Comparison of ENCODE assay signal across 8 mouse cellular contexts in genomic region chr7:28809401-28810089, GRCm38 (mm10). TPM values are rescaled to one million over a fixed set of nuclear protein-coding genes. Genes with fewer than 3 reads are reported as not detected.
DNase-seq lines count a peak whose midpoint lies in the region; ATAC-seq and TF ChIP-seq lines count a peak whose summit lies in the region.

No protein-coding gene starts in this region.

- ATAC-seq in forebrain, embryonic 15.5 days (replicated peaks), result no peak; the same call in none of the 2 replicates
- peak; percentile 12 for ATAC-seq in hindbrain, postnatal 0 days
- peak; percentile 14; the same call in 1 of the 2 replicates for ATAC-seq in limb, embryonic 11.5 days (ENCODE audit: insufficient number of reproducible peaks, low FRiP score, low TSS enrichment, low read depth)
- no peak for ATAC-seq in stomach, embryonic 15.5 days (ENCODE audit: insufficient read depth, low FRiP score, low read depth)

- H3K36me3 ChIP-seq in forebrain, embryonic 15.5 days, result peaks cover 22% of the 10 kb centered on the region
- H3K36me3 ChIP-seq in hindbrain, postnatal 0 days (ENCODE audit: insufficient read depth, low read length), result peaks cover 15% of the 10 kb centered on the region
- H3K36me3 ChIP-seq in limb, embryonic 11.5 days (ENCODE audit: control insufficient read depth, insufficient read depth, low read length), result peaks cover 16% of the 10 kb centered on the region
- H3K36me3 ChIP-seq in midbrain, embryonic 10.5 days, result peaks cover 29% of the 10 kb centered on the region
- peaks cover 16% of the 10 kb centered on the region for H3K36me3 ChIP-seq in stomach, embryonic 15.5 days

- no peaks in the 10 kb centered on the region for H3K9me3 ChIP-seq in forebrain, embryonic 15.5 days
- H3K9me3 ChIP-seq in hindbrain, postnatal 0 days (ENCODE audit: low read length), result no peaks in the 10 kb centered on the region
- H3K9me3 ChIP-seq in limb, embryonic 11.5 days (ENCODE audit: control insufficient read depth, low read length), result no peaks in the 10 kb centered on the region
- no peaks in the 10 kb centered on the region for H3K9me3 ChIP-seq in midbrain, embryonic 10.5 days (replicated peaks)
- no peaks in the 10 kb centered on the region for H3K9me3 ChIP-seq in stomach, embryonic 15.5 days

- TF ChIP-seq CTCF in hindbrain, postnatal 0 days (IDR thresholded peaks at IDR 0.05; ENCODE audit: low read depth), result peak; percentile 1; the same call in 1 of the 2 replicates

- H3K4me1 ChIP-seq in forebrain, embryonic 15.5 days, result peaks cover 40% of the 10 kb centered on the region
- peaks cover 16% of the 10 kb centered on the region for H3K4me1 ChIP-seq in hindbrain, postnatal 0 days (ENCODE audit: insufficient read depth, low read length)
- peaks cover 20% of the 10 kb centered on the region for H3K4me1 ChIP-seq in limb, embryonic 11.5 days (ENCODE audit: control insufficient read depth, insufficient read depth, low read length)
- peaks cover 63% of the 10 kb centered on the region for H3K4me1 ChIP-seq in midbrain, embryonic 10.5 days
- peaks cover 30% of the 10 kb centered on the region for H3K4me1 ChIP-seq in stomach, embryonic 15.5 days

- H3K27ac ChIP-seq in forebrain, embryonic 15.5 days (replicated peaks), result peak overlapping the region; percentile 99
- H3K27ac ChIP-seq in hindbrain, postnatal 0 days, result peak overlapping the region; percentile 100
- H3K27ac ChIP-seq in limb, embryonic 11.5 days (replicated peaks; ENCODE audit: low read depth, low read length), result peak overlapping the region; percentile 99
- peak overlapping the region; percentile 100 for H3K27ac ChIP-seq in midbrain, embryonic 10.5 days (replicated peaks)
- peak overlapping the region; percentile 100 for H3K27ac ChIP-seq in stomach, embryonic 15.5 days

- no peaks in the 10 kb centered on the region for H3K27me3 ChIP-seq in forebrain, embryonic 15.5 days
- H3K27me3 ChIP-seq in hindbrain, postnatal 0 days (ENCODE audit: insufficient read depth, low read length), result no peaks in the 10 kb centered on the region
- H3K27me3 ChIP-seq in limb, embryonic 11.5 days (ENCODE audit: control insufficient read depth, insufficient read depth, low read length), result no peaks in the 10 kb centered on the region
- no peaks in the 10 kb centered on the region for H3K27me3 ChIP-seq in midbrain, embryonic 10.5 days (ENCODE audit: low read depth, poor library complexity, severe bottlenecking)
- no peaks in the 10 kb centered on the region for H3K27me3 ChIP-seq in stomach, embryonic 15.5 days (replicated peaks)

- peak overlapping the region; percentile 81 for H3K4me3 ChIP-seq in forebrain, embryonic 15.5 days
- peak overlapping the region; percentile 84 for H3K4me3 ChIP-seq in hindbrain, postnatal 0 days (ENCODE audit: low read length)
- peak overlapping the region; percentile 76 for H3K4me3 ChIP-seq in limb, embryonic 11.5 days (ENCODE audit: low read depth, low read length)
- H3K4me3 ChIP-seq in midbrain, embryonic 10.5 days, result peak overlapping the region; percentile 94
- peak overlapping the region; percentile 74 for H3K4me3 ChIP-seq in stomach, embryonic 15.5 days (replicated peaks)

- under 1% methylated on average over 35 of the region's 35 CpGs for WGBS in forebrain, embryonic 15.5 days
- WGBS in hindbrain, postnatal 0 days, result under 1% methylated on average over 35 of the region's 35 CpGs
- under 1% methylated on average over 35 of the region's 35 CpGs for WGBS in limb, embryonic 11.5 days
- under 1% methylated on average over 35 of the region's 35 CpGs for WGBS in midbrain, embryonic 10.5 days
- WGBS in stomach, embryonic 15.5 days, result under 1% methylated on average over 35 of the region's 35 CpGs

- peak; percentile 60 to 78 for DNase-seq in heart, adult 18-20 months
- no peak for DNase-seq in heart, adult 8-10 months (ENCODE audit: low spot score)
- DNase-seq in c-Kit-negative CD71-positive TER-119-positive erythroid progenitor cells, embryonic 14.5 days (ENCODE audit: low read depth, low spot score), result peak; percentile 52
- peak; percentile 68 for DNase-seq in hindbrain, postnatal 0 days (ENCODE audit: low spot score)
- no peak for DNase-seq in limb, embryonic 11.5 days (ENCODE audit: low spot score)
- peak; percentile 82 for DNase-seq in midbrain, embryonic 10.5 days (ENCODE audit: low spot score)

- peak overlapping the region; percentile 78 for H3K9ac ChIP-seq in forebrain, embryonic 15.5 days (replicated peaks)
- H3K9ac ChIP-seq in hindbrain, postnatal 0 days (replicated peaks; ENCODE audit: low read length), result peak overlapping the region; percentile 73
- H3K9ac ChIP-seq in limb, embryonic 11.5 days (ENCODE audit: low read length), result peak overlapping the region; percentile 92
- H3K9ac ChIP-seq in stomach, embryonic 15.5 days, result peak overlapping the region; percentile 57

- peak overlapping the region; percentile 84 for H3K4me2 ChIP-seq in forebrain, embryonic 15.5 days (replicated peaks)
- peak overlapping the region; percentile 94 for H3K4me2 ChIP-seq in hindbrain, postnatal 0 days (ENCODE audit: low read depth, low read length)
- peak overlapping the region; percentile 97 for H3K4me2 ChIP-seq in limb, embryonic 11.5 days (ENCODE audit: low read depth, severe bottlenecking)
- peak overlapping the region; percentile 94 for H3K4me2 ChIP-seq in stomach, embryonic 15.5 days

RNA-seq across cellular contexts. Expression of gene Hnrnpl, which starts 1.2 kb away (rescaled TPM):
- 100 to 1,000 TPM; 196 to 224 TPM for total RNA-seq in heart, adult 18-20 months (2021)
- total RNA-seq in heart, adult 8-10 months (2022), result 100 to 1,000 TPM; 185 to 230 (median 214) TPM
- polyA plus RNA-seq in forebrain, embryonic 15.5 days (2015; fragmentation: Nextera tagmentation; extraction: Ambion mirVana), result 231 and 243 TPM in 2 replicates
- 233 and 275 TPM in 2 replicates for total RNA-seq in hindbrain, postnatal 0 days (2014; rRNA removed)
- 179 and 191 TPM in 2 replicates for polyA plus RNA-seq in hindbrain, postnatal 0 days (2015; fragmentation: Nextera tagmentation; extraction: Ambion mirVana)
- polyA plus RNA-seq in limb, embryonic 11.5 days (2014; fragmentation: Nextera tagmentation; extraction: Ambion mirVana), result 362 and 390 TPM in 2 replicates
- 279 and 293 TPM in 2 replicates for polyA plus RNA-seq in midbrain, embryonic 10.5 days (2016; fragmentation: Nextera tagmentation; extraction: Ambion mirVana)
- 239 and 240 TPM in 2 replicates for polyA plus RNA-seq in stomach, embryonic 15.5 days (2015; fragmentation: Nextera tagmentation; extraction: Ambion mirVana)

RNA-seq across cellular contexts. Expression of gene Ech1, which starts 15.5 kb away (rescaled TPM):
- 1,000 to 10,000 TPM; 1,960 to 1,989 TPM for total RNA-seq in heart, adult 18-20 months (2021)
- total RNA-seq in heart, adult 8-10 months (2022), result 1,000 to 10,000 TPM; 2,066 to 2,754 (median 2,219) TPM
- 85.2 and 86.5 TPM in 2 replicates for polyA plus RNA-seq in forebrain, embryonic 15.5 days (2015; fragmentation: Nextera tagmentation; extraction: Ambion mirVana)
- 95.5 and 131 TPM in 2 replicates for total RNA-seq in hindbrain, postnatal 0 days (2014; rRNA removed)
- 122 and 127 TPM in 2 replicates for polyA plus RNA-seq in hindbrain, postnatal 0 days (2015; fragmentation: Nextera tagmentation; extraction: Ambion mirVana)
- 93.2 and 94.7 TPM in 2 replicates for polyA plus RNA-seq in limb, embryonic 11.5 days (2014; fragmentation: Nextera tagmentation; extraction: Ambion mirVana)
- 85.1 and 94.5 TPM in 2 replicates for polyA plus RNA-seq in midbrain, embryonic 10.5 days (2016; fragmentation: Nextera tagmentation; extraction: Ambion mirVana)
- 175 and 195 TPM in 2 replicates for polyA plus RNA-seq in stomach, embryonic 15.5 days (2015; fragmentation: Nextera tagmentation; extraction: Ambion mirVana)

RNA-seq across cellular contexts. Expression of gene Rinl, which starts 20.8 kb away (rescaled TPM):
- 1 to 10 TPM; 1.5 to 3.4 TPM for total RNA-seq in heart, adult 18-20 months (2021)
- total RNA-seq in heart, adult 8-10 months (2022), result 1 to 10 TPM; 1.4 to 3.0 (median 1.6) TPM
- 1.8 and 2.5 TPM in 2 replicates for polyA plus RNA-seq in forebrain, embryonic 15.5 days (2015; fragmentation: Nextera tagmentation; extraction: Ambion mirVana)
- 1.2 TPM in 2 replicates for total RNA-seq in hindbrain, postnatal 0 days (2014; rRNA removed)
- polyA plus RNA-seq in hindbrain, postnatal 0 days (2015; fragmentation: Nextera tagmentation; extraction: Ambion mirVana), result 1.4 and 2.0 TPM in 2 replicates
- 2.0 and 3.2 TPM in 2 replicates for polyA plus RNA-seq in limb, embryonic 11.5 days (2014; fragmentation: Nextera tagmentation; extraction: Ambion mirVana)
- 3.5 and 4.0 TPM in 2 replicates for polyA plus RNA-seq in midbrain, embryonic 10.5 days (2016; fragmentation: Nextera tagmentation; extraction: Ambion mirVana)
- polyA plus RNA-seq in stomach, embryonic 15.5 days (2015; fragmentation: Nextera tagmentation; extraction: Ambion mirVana), result 6.2 and 6.6 TPM in 2 replicates

RNA-seq across cellular contexts. Expression of gene Lgals4, which starts 24.1 kb away (rescaled TPM):
- 10 to 100 TPM in 1 of 2 experiments, 1 to 10 TPM in 1; 9.6 to 18.7 TPM for total RNA-seq in heart, adult 18-20 months (2021)
- 10 to 100 TPM; 17.3 to 32.1 (median 24.6) TPM for total RNA-seq in heart, adult 8-10 months (2022)
- 4.2 and 4.9 TPM in 2 replicates for polyA plus RNA-seq in forebrain, embryonic 15.5 days (2015; fragmentation: Nextera tagmentation; extraction: Ambion mirVana)
- 0.47 and 8.4 TPM in 2 replicates for total RNA-seq in hindbrain, postnatal 0 days (2014; rRNA removed)
- polyA plus RNA-seq in hindbrain, postnatal 0 days (2015; fragmentation: Nextera tagmentation; extraction: Ambion mirVana), result 5.0 and 5.8 TPM in 2 replicates
- 1.9 and 2.2 TPM in 2 replicates for polyA plus RNA-seq in limb, embryonic 11.5 days (2014; fragmentation: Nextera tagmentation; extraction: Ambion mirVana)
- polyA plus RNA-seq in midbrain, embryonic 10.5 days (2016; fragmentation: Nextera tagmentation; extraction: Ambion mirVana), result 3.1 and 3.7 TPM in 2 replicates
- 340 and 467 TPM in 2 replicates for polyA plus RNA-seq in stomach, embryonic 15.5 days (2015; fragmentation: Nextera tagmentation; extraction: Ambion mirVana)

RNA-seq across cellular contexts. Expression of gene Nfkbib, which starts 42.2 kb away (rescaled TPM):
- 10 to 100 TPM; 25.8 to 26.8 TPM for total RNA-seq in heart, adult 18-20 months (2021)
- 10 to 100 TPM; 22.8 to 29.1 (median 28.1) TPM for total RNA-seq in heart, adult 8-10 months (2022)
- 59.0 and 62.0 TPM in 2 replicates for polyA plus RNA-seq in forebrain, embryonic 15.5 days (2015; fragmentation: Nextera tagmentation; extraction: Ambion mirVana)
- 18.2 and 22.7 TPM in 2 replicates for total RNA-seq in hindbrain, postnatal 0 days (2014; rRNA removed)
- 59.7 and 67.9 TPM in 2 replicates for polyA plus RNA-seq in hindbrain, postnatal 0 days (2015; fragmentation: Nextera tagmentation; extraction: Ambion mirVana)
- 40.3 and 44.4 TPM in 2 replicates for polyA plus RNA-seq in limb, embryonic 11.5 days (2014; fragmentation: Nextera tagmentation; extraction: Ambion mirVana)
- polyA plus RNA-seq in midbrain, embryonic 10.5 days (2016; fragmentation: Nextera tagmentation; extraction: Ambion mirVana), result 57.6 and 62.3 TPM in 2 replicates
- 38.7 and 40.1 TPM in 2 replicates for polyA plus RNA-seq in stomach, embryonic 15.5 days (2015; fragmentation: Nextera tagmentation; extraction: Ambion mirVana)

Comparison
In these comparisons a context has a peak if more than half of its experiments do, and no peak if none do; other contexts are left out.
1. DNase-seq: peak in heart, adult 18-20 months (2 of 2), c-Kit-negative CD71-positive TER-119-positive erythroid progenitor cells, embryonic 14.5 days (single experiment), hindbrain, postnatal 0 days (single experiment) and midbrain, embryonic 10.5 days (single experiment); none in heart, adult 8-10 months (single experiment) and limb, embryonic 11.5 days (single experiment).
2. ATAC-seq: peak in hindbrain, postnatal 0 days (single experiment) and limb, embryonic 11.5 days (single experiment); none in forebrain, embryonic 15.5 days (single experiment) and stomach, embryonic 15.5 days (single experiment).
3. Peak in every context shown above with its lines, with median percentiles within 50 percentile points of each other: H3K27ac ChIP-seq, H3K4me2 ChIP-seq, H3K4me3 ChIP-seq and H3K9ac ChIP-seq.